Mouse (Mus musculus): ENCODE data around the gene Vasp.

Vasp gene

DNA sequence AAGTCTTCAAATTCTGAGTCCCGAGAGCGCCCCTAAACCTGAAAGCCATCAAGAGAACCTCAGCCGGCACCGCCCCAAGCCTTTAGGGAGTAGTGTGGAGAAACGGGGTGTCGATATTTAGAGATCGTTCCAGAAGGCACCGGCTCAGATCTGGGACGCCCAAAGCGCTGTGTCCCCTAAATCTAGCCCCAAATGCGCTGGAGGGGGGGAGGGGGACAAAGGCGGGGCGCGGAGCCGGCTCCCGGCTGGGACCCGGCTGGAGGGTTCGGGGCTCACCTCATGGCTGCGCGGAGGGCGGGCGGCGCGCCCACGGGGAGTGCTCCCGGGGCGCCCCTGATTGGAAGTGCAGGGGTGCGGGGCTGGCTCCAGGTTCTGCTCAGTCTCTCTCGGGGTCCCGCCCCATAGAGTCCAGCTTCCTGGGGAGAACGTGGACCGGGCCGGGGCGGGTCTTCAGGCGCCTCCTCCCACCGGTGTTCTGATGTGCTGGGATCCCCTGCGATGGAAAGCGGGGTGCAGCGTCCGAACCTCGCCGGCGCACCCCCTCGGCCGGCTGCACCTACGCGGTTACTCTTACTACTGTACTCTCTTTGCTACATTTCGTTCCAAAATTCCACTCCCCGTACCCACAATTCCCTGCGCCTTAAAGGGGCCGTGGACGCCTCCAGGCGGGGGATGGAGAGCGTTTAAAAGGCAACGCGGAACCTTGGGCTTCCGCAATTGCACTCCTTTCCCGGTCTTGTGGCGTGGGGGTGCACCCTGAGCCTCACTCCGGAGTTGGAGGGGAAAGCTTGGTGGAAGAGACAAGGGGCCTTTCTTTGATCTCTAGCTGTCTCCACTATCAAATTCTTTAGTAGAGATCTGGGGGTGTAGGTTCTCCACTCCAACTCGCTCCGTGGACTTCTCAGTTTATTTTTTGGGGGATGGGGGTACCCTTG is at the start of gene Vasp:
TSS of gene Vasp (minus strand) at position 580 of the 935 bp plus-strand sequence.
- DNase-seq (ENCODE audit: low spot score) = peak; percentile 93

DNA sequence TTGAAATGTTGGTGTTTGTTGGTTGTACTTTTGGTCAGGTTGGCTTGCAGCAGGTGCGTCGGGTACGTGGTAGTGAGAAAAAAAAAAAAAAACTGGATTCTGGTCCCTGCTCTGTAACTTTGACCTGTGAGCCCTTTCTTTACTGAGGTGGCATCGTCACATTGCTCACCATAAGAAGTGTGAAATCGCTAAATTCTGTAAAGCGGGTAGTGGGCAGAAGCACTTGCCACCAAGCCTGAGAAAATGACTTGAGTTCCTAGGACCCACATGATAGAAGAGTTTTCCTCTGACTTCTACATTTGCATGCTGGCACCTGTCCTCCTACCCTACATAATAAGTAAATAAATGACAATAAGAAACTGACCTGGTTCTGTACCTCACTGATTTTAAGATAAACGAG is 49.0 kb upstream of the Vasp start:
- DNase-seq (ENCODE audit: low spot score) = no peak

DNA sequence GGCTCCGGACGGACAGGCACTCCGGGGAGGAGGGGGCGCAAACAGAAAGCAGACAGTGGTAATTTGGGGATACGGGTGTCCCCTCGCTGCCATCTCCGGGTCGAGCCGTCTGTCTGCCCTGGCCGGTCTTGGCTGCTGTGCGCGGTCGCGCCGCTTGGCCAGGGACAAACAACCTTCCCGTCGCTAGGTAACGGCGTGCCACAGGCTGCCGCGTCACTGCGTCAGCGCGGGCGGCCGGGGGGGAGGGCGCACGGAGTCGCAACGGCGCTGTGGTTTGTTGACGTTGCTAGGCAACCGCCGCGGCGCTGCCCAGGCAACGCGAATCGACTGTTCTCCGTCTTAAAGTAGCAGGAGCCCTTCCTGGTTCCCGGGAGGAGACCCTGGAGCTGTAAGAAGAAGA is 48.3 kb upstream of the Vasp start:
- DNase-seq (ENCODE audit: low spot score) = peak; percentile 98

DNA sequence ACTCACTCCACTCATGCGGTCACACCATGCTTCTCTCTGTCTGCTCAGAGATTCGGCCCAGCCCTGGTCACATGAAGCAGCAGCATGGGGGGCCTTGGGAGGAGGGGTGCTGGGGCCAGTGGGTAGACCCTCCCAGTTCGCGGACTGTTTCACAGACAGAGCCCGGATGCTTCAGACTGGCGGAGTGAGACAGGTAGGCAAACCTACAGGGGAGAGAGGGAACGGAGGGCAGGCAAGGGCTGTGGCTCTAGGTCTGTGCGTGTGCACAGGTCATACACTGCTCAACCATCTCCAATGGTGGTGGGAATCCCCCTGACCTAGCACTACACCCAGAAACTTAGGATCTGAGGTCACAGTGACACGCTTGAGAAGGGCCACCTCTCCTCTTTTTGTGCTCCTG is 47.8 kb upstream of the Vasp start:
- no peak for DNase-seq (ENCODE audit: low spot score)

DNA sequence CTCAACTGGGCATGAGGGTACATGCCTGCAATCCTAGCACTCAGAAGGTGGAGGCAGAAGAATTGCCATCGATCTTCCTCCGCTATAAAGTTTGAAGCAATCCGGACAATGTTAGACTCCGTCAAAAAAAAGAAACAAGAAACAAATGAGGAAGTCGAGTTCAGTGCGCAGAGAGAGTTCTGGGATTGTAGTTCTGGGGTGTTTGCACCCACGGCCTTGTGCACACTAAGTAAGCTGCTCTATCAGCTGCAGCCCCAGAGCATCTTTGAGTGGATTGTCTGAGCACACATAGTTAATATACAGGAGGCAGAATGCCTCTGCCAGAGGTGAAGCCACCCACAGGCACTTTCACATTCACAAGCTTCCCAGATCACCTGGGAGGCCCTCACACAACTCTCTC is 47.1 kb upstream of the Vasp start:
- no peak for DNase-seq (ENCODE audit: low spot score)

DNA sequence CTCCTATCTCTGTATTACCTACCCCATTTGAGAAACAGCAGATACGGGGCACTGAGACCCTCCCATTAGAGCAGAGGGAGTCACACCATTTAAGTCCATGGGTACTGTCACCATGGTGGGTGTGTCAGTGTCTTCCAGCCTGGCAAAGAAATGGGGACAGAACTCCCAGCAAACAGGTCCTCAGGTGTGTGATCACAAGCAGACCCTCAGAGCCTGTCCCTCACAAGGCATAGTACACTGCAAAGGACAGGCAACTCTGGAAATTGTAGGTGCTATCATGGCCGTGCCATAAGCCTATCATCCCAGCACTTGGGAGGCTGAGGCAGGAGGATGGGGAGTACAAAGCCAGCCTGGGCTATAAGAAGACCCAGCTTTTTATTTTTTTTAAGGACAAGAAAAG is 46.6 kb upstream of the Vasp start:
- DNase-seq (ENCODE audit: low spot score) = no peak

DNA sequence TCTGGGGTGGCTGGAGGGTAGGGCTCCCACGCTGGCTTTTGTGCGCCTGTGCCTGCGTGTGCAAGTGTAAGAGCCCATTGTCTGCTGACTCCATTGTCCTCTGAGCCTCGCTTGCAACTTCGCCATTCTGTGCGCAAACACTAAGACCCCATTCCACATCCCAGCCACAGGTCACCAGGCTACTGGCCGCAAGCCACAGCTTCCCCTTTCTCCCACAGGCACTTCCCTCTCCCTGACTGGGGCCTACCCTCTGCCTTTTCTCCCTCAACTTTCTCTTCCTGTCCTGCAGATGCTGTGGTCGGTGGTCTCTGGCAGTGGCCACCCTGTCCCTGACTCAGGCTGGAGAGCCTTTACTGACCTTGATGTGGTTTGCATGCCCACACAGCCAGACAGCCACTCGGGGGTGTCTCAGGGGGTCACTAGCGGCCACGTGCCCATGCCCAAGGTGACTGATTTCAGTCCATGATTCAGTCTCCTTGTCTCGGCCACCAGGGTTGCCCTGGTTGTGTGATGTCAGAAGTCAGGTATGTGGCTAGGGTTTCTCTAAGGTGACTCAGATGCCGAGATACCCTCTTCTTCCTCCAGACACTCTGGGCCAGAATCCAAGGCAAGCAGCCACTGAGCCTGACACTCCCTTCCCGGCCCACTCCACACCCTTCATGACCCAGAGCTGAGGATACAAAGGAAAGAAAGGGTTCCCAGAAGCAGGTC is 45.0 kb upstream of the Vasp start:
- no peak for DNase-seq (ENCODE audit: low spot score)

DNA sequence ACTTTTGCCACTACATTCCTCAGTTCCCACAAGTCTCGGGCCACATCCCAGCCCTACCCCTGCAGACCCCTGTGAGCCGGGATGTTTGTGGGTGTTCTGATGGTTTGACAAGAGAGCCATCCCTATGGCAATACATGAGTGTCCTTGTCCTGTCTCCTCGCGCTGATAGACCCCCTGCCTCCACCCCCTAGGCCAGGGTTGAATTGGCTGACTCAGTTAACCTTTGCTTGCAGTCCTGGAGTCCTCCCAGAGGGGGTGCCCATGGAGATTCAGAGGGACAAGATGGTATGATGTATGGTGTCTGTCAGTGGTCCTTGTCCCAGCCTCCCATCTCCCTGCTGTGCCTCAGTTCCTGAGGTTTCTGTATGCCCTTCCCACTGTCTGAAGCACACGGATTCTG is 42.4 kb upstream of the Vasp start:
- DNase-seq (ENCODE audit: low spot score) = no peak

DNA sequence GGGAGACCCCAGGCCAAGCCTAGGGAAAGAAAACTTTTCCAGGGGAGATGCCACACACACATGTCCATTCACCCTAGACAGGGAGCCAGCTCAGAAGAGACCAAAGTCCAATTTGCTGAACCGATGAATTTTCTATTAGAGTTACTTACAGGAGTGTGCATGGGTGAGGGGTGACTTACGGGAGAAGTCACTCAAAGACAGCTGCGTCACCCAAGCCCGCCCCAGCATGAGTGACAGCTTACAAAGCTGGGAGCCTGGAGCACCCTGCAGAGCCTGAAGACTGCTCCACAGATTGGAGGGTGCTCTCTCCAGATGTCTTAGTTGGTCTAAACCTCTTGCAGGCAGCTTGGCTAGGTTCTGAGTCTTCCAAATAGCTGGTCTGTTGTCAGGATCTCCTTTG is 40.4 kb upstream of the Vasp start:
- no peak for DNase-seq (ENCODE audit: low spot score)

DNA sequence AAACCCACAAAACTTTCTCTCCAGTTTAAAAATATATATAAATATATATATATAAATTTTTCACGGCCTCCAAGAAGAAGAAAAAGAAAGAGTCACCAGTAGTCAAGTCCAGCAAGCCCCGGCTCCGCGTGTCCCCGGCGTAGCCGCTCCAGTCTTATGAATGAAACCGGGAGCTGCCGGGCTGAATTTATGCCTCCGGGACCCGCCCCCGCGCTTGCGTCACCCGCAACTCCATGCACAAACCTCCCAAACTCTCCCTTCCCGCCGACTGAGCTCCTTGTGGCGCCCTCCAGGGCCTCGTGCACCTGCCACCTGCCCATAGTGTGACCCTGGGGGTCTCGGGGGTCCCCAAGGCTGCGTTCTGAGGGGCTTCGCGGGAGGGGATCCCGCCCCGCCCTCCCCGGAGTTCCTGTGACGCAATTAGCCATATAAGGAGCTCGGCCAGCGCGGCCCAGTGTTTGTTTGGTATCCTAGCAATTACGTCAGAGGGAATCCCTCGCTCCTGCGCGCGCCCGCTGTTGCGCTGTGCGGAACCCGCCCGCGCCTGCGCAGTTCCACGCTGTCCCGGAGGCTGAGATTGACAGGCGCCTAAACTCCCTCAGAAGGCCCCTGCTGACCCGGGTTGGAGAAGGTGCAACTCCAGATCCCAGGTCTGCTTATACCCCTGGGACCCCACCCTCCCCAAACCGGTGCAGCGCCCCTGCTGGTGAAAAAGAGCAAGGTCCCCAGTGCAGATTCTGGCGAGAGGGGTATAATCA is 38.4 kb upstream of the Vasp start, which contains the start of gene Fosb:
TSS of gene Fosb (minus strand) at position 168 of the 758 bp plus-strand sequence.
- DNase-seq (ENCODE audit: low spot score) = peak; percentile 97

DNA sequence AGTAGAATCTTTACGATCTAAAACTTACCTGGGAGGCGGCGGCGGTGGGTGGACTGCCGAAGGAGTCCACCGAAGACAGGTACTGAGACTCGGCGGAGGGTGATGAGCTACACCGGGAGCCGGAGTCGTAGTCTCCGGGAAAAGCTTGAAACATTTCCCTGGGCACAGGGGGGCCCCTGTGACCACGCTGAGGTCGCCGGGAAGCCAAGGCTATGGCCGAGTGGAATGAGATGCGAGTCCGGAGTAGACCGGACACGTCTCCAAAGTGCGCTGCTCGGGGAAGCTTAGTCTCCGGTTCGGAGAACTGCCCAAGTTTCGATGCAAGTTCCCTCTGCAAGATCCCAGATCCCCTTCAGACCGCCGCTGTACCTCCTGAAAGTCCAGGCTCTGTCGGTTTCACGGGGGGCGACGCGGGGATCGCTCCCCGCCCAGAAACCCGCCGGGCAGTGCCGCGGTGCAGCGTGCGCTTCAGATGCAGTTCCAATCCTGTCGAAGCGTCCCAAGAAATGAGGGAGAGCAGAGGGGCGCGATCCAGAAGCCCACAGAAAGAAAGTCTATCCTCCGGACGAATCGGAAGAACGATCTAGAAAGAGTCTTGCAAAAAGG is 37.8 kb upstream of the Vasp start:
- no peak for DNase-seq (ENCODE audit: low spot score)

DNA sequence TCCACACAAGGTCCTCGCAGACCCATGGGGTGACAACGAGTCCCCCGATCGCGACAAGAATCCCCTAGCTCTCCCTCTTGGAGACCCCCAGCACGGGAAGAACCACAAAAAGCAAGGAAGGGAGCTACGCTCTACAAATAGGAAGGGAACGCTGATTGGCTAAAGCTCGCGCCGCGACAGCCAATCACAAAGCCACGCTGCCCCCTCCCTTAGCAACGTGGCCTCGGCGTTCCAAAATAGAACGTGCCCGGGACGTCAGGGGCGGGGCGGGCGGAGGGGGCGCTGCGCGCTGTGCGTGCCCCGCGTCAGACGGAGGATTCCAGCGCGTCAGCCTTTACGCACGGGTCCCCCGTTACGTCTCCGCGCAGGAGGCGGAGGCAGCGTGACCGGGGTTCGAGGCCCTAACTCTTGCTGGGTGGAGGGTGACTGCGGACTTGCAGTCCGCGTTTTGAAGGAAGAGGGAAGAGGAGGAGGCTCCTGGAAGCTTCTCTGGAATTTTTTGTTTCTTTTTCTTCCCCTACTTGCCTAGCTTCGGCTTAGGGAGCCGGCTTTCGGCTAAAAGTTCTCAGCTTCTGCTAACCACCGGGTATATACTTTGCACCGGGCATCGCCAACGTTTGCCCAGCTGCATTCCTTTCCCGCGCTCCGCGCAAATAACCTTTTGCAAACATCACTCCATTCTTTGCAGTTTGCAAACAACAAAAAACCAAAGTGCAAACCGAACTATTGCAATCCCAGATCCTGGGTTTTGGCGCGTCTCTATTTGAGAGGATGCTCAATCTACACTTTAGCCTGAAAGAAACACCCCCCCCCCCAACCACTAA is 37.0 kb upstream of the Vasp start:
- peak; percentile 97 for DNase-seq (ENCODE audit: low spot score)

DNA sequence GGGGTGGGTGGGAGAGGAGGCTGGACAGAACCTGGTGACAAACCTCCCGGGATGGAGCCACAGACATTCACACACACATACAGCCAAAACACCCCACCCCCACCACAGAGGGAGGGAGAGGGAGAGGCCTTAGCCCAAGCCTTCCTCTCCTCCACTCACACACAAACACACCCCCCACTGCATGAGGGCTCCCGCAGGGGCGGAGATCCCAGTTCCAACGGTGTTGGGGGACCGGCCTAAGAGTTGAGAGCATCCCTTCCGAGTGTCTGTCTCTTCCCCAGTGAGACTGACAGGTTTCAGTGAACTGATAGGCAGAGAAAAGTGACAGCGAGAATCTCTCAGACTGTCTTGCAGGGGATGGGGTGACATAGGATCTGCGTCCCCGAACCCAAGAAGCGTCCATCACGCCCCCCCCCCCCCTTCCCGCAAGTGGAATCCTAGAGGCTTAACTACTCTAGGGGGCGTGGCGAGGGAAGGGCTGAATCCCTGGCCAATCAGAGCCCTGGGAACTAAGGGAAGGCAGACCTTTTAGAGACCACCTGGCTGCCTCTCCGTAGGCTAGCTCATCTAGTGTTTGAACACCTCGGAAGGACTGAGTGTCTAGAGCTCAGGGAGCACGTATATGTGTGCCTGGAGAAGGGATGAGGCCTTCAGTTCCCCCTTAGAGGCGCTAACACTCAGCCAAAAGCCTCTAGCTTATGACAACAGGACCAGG is 36.3 kb upstream of the Vasp start:
- DNase-seq (ENCODE audit: low spot score) = peak; percentile 83

DNA sequence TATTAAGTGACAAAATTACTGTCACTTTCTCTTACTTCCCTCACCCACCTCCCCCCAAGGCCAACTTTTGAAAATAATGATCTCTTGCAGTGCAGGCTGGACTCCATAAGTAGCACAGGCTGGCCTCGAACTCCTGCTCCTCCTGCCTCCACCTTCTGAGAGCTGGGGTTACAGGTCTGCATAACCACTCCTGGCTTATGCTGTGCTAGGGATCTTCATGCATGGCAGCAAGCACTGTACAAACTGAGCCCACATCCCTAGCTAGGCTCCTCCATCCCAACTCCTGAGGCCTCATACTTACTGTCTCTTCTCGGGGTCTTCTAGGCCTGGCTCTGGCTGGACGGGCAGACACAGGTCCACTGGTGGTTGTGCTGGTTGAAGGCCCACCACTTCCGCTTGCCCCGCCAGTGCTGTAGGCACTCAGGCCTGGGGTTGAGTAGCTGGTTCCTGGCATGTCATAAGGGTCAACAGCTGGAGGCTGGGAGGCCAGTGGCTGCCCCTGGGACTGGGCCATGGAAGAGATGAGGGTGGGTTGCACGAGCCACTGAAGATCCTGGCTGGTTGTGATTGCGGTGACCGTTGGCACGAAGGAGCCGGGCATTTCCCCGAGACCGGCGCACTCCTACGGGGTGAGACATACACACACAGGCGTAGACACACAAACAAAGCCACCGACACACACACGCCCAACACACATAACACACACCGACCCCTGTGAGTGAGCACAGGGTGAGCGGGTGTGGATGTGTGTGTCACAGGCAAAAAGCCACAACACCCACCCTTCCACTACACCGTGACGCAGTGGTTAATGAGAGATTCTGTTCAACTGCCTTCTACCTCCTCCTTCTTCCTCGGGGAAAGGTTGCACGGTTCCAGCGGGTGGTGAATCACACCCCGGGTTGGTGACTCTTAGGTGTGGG is 35.5 kb upstream of the Vasp start:
- no peak for DNase-seq (ENCODE audit: low spot score)

DNA sequence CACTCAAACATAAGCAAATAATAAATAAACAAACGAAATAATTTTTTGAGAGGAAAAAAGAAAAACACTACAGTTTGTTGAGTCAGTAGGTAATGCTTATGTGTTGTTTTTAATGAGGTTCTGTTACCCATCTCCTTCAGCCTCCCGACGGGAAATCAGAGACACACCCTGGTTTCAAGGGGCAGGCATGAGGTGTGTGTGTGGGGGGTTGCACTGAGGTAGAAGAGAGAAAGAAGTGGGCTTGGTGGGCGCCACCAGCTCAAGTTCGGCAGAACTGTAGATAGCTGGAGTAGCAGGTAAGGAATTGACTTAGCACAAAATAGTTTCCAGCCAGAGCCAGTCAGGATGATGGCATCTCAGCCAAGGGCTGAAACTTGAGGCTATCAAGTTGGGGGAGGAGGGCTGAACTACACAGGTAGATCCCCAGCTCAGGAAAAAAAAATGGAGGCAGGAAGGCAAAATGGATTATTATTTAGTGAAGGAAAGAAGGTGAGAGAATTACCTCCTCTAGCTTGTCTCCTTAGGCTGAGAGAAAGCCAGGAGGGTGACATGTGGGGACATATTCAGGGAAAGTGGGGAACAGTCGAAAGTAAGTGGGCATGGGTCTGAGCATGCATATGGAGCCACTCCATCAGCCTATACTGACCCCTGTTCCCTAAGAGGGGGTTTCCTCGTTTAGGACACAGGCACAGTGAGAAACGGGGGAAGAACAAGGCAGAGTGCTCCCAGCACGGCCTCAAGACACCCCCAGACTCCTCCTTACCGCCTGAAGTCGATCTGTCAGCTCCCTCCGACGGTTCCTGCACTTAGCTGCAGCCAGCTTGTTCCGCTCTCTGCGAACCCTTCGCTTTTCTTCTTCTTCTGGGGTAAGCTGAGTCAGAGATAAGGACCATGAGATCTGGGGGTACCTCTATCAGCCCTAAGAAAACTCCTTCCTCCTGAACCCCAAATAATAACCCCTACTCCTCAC is 34.5 kb upstream of the Vasp start:
- no peak for DNase-seq (ENCODE audit: low spot score)

DNA sequence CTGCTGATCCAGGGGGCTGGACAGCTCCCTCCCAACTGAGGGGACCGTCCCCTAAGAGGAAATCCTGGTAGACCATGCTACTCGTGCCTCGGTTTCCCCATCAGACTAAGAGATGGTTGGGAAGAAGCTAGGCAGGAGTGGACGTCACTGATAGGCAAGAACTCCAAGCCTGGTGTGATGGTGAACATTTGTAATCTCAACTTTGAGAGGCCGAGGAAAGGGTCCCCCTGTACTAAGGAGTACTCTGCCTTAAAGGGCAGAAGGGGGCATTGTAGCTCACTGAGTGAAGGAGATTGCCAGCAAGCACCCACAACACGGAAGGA is 33.8 kb upstream of the Vasp start:
- DNase-seq (ENCODE audit: low spot score) = no peak

DNA sequence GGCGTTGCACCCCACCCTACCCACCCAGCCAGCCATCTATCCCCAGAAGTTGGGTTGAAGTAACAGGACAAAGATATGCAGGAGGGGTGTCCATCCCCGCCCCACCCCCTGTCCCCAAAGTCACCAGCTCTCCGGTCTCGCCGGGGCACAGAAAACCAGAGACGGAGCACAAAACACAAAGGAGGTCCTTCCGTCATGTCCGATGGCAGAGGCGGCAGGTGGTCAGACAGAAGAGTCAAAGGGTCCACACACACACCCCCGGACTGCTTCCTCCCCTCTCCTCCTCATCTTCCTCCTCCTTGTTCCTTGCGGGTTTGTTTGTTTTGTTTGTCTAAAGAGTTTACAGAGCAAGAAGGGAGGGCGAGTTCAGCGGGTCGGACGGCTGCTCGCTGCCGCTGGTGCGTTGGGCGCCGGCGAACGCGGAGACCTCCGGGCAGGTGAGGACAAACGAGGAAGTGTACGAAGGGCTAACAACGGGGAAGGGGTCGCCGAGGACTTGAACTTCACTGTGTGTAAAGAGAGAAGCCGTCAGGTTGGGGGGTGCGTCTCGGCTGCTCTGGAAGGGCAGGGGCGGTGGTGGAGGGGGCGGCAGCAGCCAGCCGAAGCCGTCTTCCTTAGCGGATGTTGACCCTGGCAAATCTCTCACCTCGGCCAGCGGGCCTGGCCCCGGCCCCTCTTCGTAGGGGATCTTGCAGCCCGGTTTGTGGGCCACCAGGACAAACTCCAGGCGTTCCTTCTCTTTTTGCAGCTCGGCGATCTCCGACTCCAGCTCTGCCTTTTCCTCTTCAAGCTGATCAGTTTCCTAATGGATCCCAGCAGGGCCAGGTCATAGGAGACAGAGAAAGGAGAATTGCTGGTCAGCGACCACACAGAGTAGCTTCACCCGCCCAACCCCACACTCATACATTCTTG is 33.1 kb upstream of the Vasp start:
- peak; percentile 32 for DNase-seq (ENCODE audit: low spot score)
